Mouse (Mus musculus): ENCODE results near the gene 2310061I04Rik. TPM values are rescaled to one million over a fixed set of nuclear protein-coding genes. Genes with fewer than 3 reads are reported as not detected.

Gene 2310061I04Rik
- polyA plus RNA-seq, 1 experiment from 2014 or later, result 32.3 TPM

DNA sequence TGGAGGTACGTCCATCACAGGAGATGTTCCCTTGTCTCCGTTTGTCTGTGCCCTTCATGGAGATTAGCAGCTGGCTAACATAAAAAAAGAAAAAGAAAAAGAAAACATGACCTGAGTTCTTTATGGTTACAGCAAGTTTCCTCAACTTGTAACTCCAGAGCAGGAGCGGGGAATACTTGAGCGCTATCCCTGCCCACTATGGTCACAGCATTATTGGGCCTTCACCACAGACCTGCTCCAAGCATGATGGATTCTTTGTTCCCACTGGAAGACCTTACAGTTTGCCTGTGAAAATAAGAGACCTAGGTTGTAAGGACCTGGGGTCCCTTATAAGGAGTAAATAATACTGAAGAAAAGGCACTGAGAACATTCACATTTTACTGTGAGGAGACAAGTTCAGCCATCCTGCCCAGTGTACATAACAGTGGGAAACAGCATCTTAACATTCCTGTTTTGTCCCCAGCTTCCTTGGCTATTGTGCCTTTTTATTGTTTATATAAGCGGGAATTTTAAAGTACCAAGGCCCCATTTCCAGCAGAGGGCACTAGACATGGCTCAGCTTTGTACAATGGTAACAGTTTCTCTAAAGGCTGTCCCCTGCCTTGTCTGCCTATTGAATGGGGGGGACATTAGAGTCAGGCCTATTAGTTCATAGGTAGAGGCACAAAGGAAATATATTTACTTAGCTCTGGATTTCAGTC is 23.8 kb upstream of the 2310061I04Rik start:
- peak; percentile 77 for TF ChIP-seq CTCF (IDR thresholded peaks at IDR 0.05; ENCODE audit: low read depth)
- H3K27ac ChIP-seq (ENCODE audit: low read depth, low read length), result peak overlapping the region; percentile 12; the same call in 1 of the 2 replicates
- H3K4me2 ChIP-seq (replicated peaks; ENCODE audit: low read depth), result no peak overlapping the region
- no peak overlapping the region for H3K4me3 ChIP-seq (ENCODE audit: low read depth, low read length)
- 71% methylated on average over 5 of the region's 5 CpGs for WGBS
- H3K36me3 ChIP-seq (ENCODE audit: control insufficient read depth, insufficient read depth), result peaks cover 25% of the 10 kb centered on the region
- H3K27me3 ChIP-seq (replicated peaks; ENCODE audit: control insufficient read depth, insufficient read depth, low read length), result no peaks in the 10 kb centered on the region
- ATAC-seq, result no peak
- H3K4me1 ChIP-seq (replicated peaks; ENCODE audit: control insufficient read depth, insufficient read depth, low read length), result peaks cover 4% of the 10 kb centered on the region; the same call in 1 of the 2 replicates
- H3K9ac ChIP-seq (ENCODE audit: low read depth, low read length), result no peak overlapping the region
- H3K9me3 ChIP-seq (ENCODE audit: control insufficient read depth), result no peaks in the 10 kb centered on the region

- Histone ChIP-seq H3K9ac (ENCODE audit: low read depth, low read length) (no peak overlapping the region), H3K4me1 (replicated peaks; ENCODE audit: control insufficient read depth, insufficient read depth, low read length) (peaks cover 7% of the 10 kb centered on the region; the same call in 1 of the 2 replicates), H3K4me2 (replicated peaks; ENCODE audit: low read depth) (no peak overlapping the region), H3K9me3 (ENCODE audit: control insufficient read depth) (no peaks in the 10 kb centered on the region), H3K27ac (ENCODE audit: low read depth, low read length) (no peak overlapping the region), H3K4me3 (ENCODE audit: low read depth, low read length) (no peak overlapping the region), H3K27me3 (replicated peaks; ENCODE audit: control insufficient read depth, insufficient read depth, low read length) (no peaks in the 10 kb centered on the region), H3K36me3 (ENCODE audit: control insufficient read depth, insufficient read depth) (peaks cover 22% of the 10 kb centered on the region)
- TF ChIP-seq CTCF (IDR thresholded peaks at IDR 0.05; ENCODE audit: low read depth), result no peak
- 67% methylated on average over 1 of the region's 1 CpGs for WGBS
- no peak for ATAC-seq
Measured at GRCm38 (mm10) chr17:35920384-35920783, 23.2 kb upstream of the 2310061I04Rik start.

DNA sequence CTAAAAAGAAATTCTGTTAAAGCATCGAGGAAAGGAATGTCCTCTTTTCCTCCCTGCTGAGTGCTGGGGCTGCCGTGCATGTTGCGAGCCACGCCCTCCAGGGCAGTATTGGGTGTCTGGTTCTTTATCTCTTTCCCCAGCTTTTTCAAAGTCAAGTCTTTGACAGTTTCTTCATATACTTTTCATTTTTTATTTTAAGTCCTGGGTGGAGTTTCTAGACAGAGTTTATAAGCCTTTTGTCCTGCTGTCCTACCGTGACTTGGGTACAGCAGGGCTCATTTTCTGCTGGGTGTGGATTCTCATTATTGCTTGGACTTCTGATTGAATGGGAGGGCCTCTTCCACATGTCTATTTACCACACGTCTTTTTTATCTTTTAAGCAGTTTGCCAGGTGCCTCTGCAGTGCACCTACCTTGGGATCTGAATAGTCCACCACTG is 22.7 kb upstream of the 2310061I04Rik start:
- H3K4me1 ChIP-seq (replicated peaks; ENCODE audit: control insufficient read depth, insufficient read depth, low read length), result peaks cover 7% of the 10 kb centered on the region; the same call in 1 of the 2 replicates
- H3K36me3 ChIP-seq (ENCODE audit: control insufficient read depth, insufficient read depth), result peaks cover 17% of the 10 kb centered on the region
- H3K4me3 ChIP-seq (ENCODE audit: low read depth, low read length), result peak overlapping the region; percentile 27; the same call in 1 of the 2 replicates
- peak overlapping the region; percentile 93; the same call in 1 of the 2 replicates for H3K9ac ChIP-seq (ENCODE audit: low read depth, low read length)
- WGBS, result 19% methylated on average over 6 of the region's 6 CpGs
- peak overlapping the region; percentile 69 for H3K4me2 ChIP-seq (replicated peaks; ENCODE audit: low read depth)
- no peak for ATAC-seq
- H3K27me3 ChIP-seq (replicated peaks; ENCODE audit: control insufficient read depth, insufficient read depth, low read length), result no peaks in the 10 kb centered on the region
- TF ChIP-seq CTCF (IDR thresholded peaks at IDR 0.05; ENCODE audit: low read depth), result no peak
- no peaks in the 10 kb centered on the region for H3K9me3 ChIP-seq (ENCODE audit: control insufficient read depth)
- H3K27ac ChIP-seq (ENCODE audit: low read depth, low read length), result no peak overlapping the region

- no peak for TF ChIP-seq CTCF (IDR thresholded peaks at IDR 0.05; ENCODE audit: low read depth)
- H3K4me1 ChIP-seq (replicated peaks; ENCODE audit: control insufficient read depth, insufficient read depth, low read length), result peaks cover 7% of the 10 kb centered on the region; the same call in 1 of the 2 replicates
- peak; percentile 16 for ATAC-seq
- H3K36me3 ChIP-seq (ENCODE audit: control insufficient read depth, insufficient read depth), result peaks cover 10% of the 10 kb centered on the region
- peak overlapping the region; percentile 69 for H3K4me2 ChIP-seq (replicated peaks; ENCODE audit: low read depth)
- H3K27me3 ChIP-seq (replicated peaks; ENCODE audit: control insufficient read depth, insufficient read depth, low read length), result no peaks in the 10 kb centered on the region
- peak overlapping the region; percentile 86 for H3K4me3 ChIP-seq (ENCODE audit: low read depth, low read length)
- peak overlapping the region; percentile 93 for H3K9ac ChIP-seq (ENCODE audit: low read depth, low read length)
- H3K27ac ChIP-seq (ENCODE audit: low read depth, low read length), result peak overlapping the region; percentile 95
- 10% methylated on average over 7 of the region's 7 CpGs for WGBS
- no peaks in the 10 kb centered on the region for H3K9me3 ChIP-seq (ENCODE audit: control insufficient read depth)
Measured at GRCm38 (mm10) chr17:35919060-35919715, 22.0 kb upstream of the 2310061I04Rik start.

GRCm38 (mm10) chr17:35918276-35919059 is 21.2 kb upstream of the 2310061I04Rik start:
- peak overlapping the region; percentile 86 for H3K4me3 ChIP-seq (ENCODE audit: low read depth, low read length)
- peak overlapping the region; percentile 95 for H3K27ac ChIP-seq (ENCODE audit: low read depth, low read length)
- H3K36me3 ChIP-seq (ENCODE audit: control insufficient read depth, insufficient read depth), result peaks cover 4% of the 10 kb centered on the region
- ATAC-seq, result no peak
- WGBS, result under 1% methylated on average over 11 of the region's 11 CpGs
- H3K4me1 ChIP-seq (replicated peaks; ENCODE audit: control insufficient read depth, insufficient read depth, low read length), result peaks cover 7% of the 10 kb centered on the region; the same call in 1 of the 2 replicates
- H3K27me3 ChIP-seq (replicated peaks; ENCODE audit: control insufficient read depth, insufficient read depth, low read length), result no peaks in the 10 kb centered on the region
- TF ChIP-seq CTCF (IDR thresholded peaks at IDR 0.05; ENCODE audit: low read depth), result no peak
- peak overlapping the region; percentile 69 for H3K4me2 ChIP-seq (replicated peaks; ENCODE audit: low read depth)
- H3K9me3 ChIP-seq (ENCODE audit: control insufficient read depth), result no peaks in the 10 kb centered on the region
- H3K9ac ChIP-seq (ENCODE audit: low read depth, low read length), result peak overlapping the region; percentile 93

Measured in intestine, postnatal 0 days (tissue).